Mouse (Mus musculus) limb, embryonic 14.5 days (tissue): Measurements from ENCODE around the gene Brms1. TPM values are rescaled to one million over a fixed set of nuclear protein-coding genes. Genes with fewer than 3 reads are reported as not detected.

Experiments
- ATAC-seq: fragments of 200-750 bp; cut with Nextera tagmentation; 2 replicates; pipeline ENCODE4 v1.8.0; 2017; ENCODE audit warnings: low read depth, moderate number of reproducible peaks, moderate TSS enrichment; ENCODE audit not compliant: low FRiP score
- DNase-seq: peaks from one replicate; pipeline ENCODE4 v3.0.0-alpha.2; 2015; ENCODE audit warnings: low spot score
- H3K27ac ChIP-seq: fragments of 300-500 bp; sonication (generic); replicated peaks from 2 replicates; pipeline ENCODE4 v1.5.1; 2014; ENCODE audit warnings: low read depth, mild to moderate bottlenecking, low read length, moderate library complexity, mixed read lengths
- H3K27me3 ChIP-seq: fragments of 300-500 bp; sonication (generic); 2 replicates; pipeline ENCODE4 v1.6.1; 2014; ENCODE audit warnings: low read length, mixed read lengths; ENCODE audit not compliant: control insufficient read depth, insufficient read depth
- H3K36me3 ChIP-seq: fragments of 300-500 bp; sonication (generic); 2 replicates; pipeline ENCODE4 v1.6.1; 2014; ENCODE audit warnings: mild to moderate bottlenecking, low read length, moderate library complexity, mixed read lengths; ENCODE audit not compliant: control insufficient read depth, insufficient read depth
- H3K4me1 ChIP-seq: fragments of 300-500 bp; sonication (generic); 2 replicates; pipeline ENCODE4 v1.6.1; 2014; ENCODE audit warnings: antibody characterized with exemption, low read length, mixed read lengths; ENCODE audit not compliant: control insufficient read depth, insufficient read depth
- H3K4me2 ChIP-seq: fragments of 300-500 bp; sonication (generic); replicated peaks from 2 replicates; pipeline ENCODE4 v1.6.1; 2014; ENCODE audit warnings: low read depth, mild to moderate bottlenecking, low read length, moderate library complexity; ENCODE audit not compliant: severe bottlenecking
- H3K4me3 ChIP-seq: fragments of 300-500 bp; sonication (generic); replicated peaks from 2 replicates; pipeline ENCODE4 v1.5.1; 2014; ENCODE audit warnings: low read length
- H3K9ac ChIP-seq: fragments of 300-500 bp; sonication (generic); 2 replicates; pipeline ENCODE4 v1.6.1; 2014; ENCODE audit warnings: mild to moderate bottlenecking, low read depth, low read length, moderate library complexity; ENCODE audit not compliant: severe bottlenecking
- H3K9me3 ChIP-seq: fragments of 300-500 bp; sonication (generic); 2 replicates; pipeline ENCODE4 v1.6.1; 2016; ENCODE audit warnings: low read length; ENCODE audit not compliant: control insufficient read depth
- POLR2A ChIP-seq: fragments of 200-500 bp; IDR thresholded peaks from 2 replicates; pipeline ENCODE4 v1.8.0; 2012; ENCODE audit warnings: inconsistent platforms, mild to moderate bottlenecking, moderate library complexity, borderline replicate concordance; ENCODE audit not compliant: insufficient read depth, insufficient read length; ENCODE audit errors: extremely low read depth
- WGBS: fragments of 180-500 bp; shearing (Covaris S2); extraction: QIAGEN DNeasy Blood & Tissue Kit; methylation state at CpG from one replicate; pipeline ENCODE4 v1.1.7; 2014; 5-methylcytosine and 5-hydroxymethylcytosine counted together
- polyA plus RNA-seq, 2 experiments: library from polyadenylated mRNA; depleted of rRNA in 1 of 2; stranded (reverse) in 1 of 2; unstranded in 1 of 2; fragments of >200 nt; fragmentation: Nextera tagmentation in 1 of 2; extraction: Ambion mirVana in 1 of 2; gene quantifications; 2 replicates each; pipeline versions ENCODE4 v1.2.1 to v1.2.3; 2012 to 2014

Brms1 gene
- polyA plus RNA-seq (2012; rRNA removed): 30.2 TPM in 2 replicates
- polyA plus RNA-seq (2014; fragmentation: Nextera tagmentation; extraction: Ambion mirVana): 38.1 and 38.9 TPM in 2 replicates

DNA sequence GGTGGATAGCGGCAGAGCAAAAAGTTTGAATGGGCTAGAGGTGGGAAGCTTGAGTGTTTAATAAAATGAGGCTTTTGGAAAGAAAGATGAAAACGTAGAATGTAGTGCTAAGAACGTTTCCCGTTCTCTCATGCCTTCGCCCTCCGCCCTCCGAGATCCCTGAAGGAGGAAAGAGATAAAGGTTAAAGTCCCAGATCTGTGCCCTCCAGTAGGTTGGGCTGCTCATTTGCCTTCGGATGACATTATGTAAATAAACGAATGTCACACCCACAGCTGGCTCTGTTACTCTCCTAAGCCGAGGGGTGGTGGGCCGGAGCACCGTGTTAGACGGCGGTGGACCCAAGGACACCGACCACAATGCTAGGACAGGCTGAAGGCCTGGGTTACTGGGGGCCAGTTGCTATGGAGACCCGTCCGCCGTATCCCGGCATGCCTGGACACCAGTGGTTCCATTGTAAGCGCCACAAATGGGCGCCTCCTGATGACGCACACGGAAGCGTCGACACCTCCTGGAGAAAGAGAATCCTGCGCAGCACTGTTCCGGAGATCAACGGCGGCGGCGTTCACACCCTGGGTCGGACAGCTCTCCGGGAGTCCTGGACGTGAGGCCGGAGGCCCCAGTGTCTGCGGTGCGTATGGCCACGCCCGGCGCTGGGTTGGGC lies at the start of gene Brms1:
Brms1 (plus strand) TSS at position 493 of the 662 bp plus-strand sequence.
- Histone ChIP-seq H3K27me3 (no peaks in the 10 kb centered on the region), H3K9me3 (no peaks in the 10 kb centered on the region), H3K4me2 (peak within 1 kb of the TSS; percentile 98), H3K4me1 (peaks cover 22% of the 10 kb centered on the region), H3K9ac (peak within 1 kb of the TSS; percentile 86), H3K27ac (0 out of 2 replicates have a peak within 1 kb of the TSS, but pooled peaks have one; percentile 43), H3K4me3 (peak within 1 kb of the TSS; percentile 78), H3K36me3 (no peaks in the 10 kb centered on the region)
- TF ChIP-seq POLR2A: no peak
- ATAC-seq (peak; percentile 75), DNase-seq (peak; percentile 94)
- WGBS: 8% methylated on average over 40 of the region's 40 CpGs

DNA sequence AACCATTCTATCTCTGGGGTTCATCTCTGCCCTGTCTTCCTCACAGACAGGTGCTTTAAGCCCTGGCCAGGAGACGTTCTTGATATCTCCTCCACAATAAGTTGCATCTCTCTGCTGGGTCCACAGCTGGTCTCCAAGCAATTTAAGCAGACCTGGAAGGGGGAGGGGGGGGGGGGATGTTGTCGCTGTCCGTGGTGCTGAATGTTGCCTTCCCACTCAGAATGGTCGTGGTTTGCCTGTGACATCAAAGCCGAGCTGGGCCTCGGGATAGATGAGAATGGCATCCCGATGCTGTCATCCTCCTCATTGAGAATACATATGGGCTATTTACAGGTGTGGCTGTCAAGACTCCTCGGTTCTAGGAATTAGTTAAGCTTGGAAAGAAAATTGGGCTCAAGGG lies 48.8 kb upstream of the Brms1 start:
- H3K27me3 ChIP-seq: peaks cover 36% of the 10 kb centered on the region
- ATAC-seq: no peak
- no peak overlapping the region for H3K27ac ChIP-seq
- no peak overlapping the region for H3K4me3 ChIP-seq
- no peaks in the 10 kb centered on the region for H3K4me1 ChIP-seq
- H3K9me3 ChIP-seq: no peaks in the 10 kb centered on the region
- peak; percentile 24 for DNase-seq
- no peaks in the 10 kb centered on the region for H3K36me3 ChIP-seq
- no peak for TF ChIP-seq POLR2A
- H3K4me2 ChIP-seq: no peak overlapping the region
- no peak overlapping the region for H3K9ac ChIP-seq
- WGBS: 18% methylated on average over 8 of the region's 8 CpGs

DNA sequence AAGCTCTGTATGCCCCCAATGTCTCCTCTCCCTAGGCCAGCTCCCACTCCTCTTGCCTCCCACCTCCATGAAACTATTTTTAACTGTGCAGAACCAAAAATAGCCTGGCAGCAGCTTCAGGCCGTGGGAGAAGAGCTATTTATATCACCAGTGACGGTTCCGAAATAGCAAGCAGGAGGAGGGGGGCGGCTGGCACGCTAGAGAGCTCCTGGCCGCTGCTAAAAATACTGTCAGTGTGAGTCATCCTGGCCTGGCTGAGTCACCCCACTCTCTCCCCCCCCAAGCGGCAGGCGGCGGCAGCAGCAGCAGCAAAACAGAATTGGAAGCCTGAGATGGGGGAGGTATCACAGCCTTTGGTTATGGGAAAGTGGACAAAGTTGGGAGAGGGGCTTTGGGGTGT lies 48.2 kb upstream of the Brms1 start:
- no peak overlapping the region for H3K27ac ChIP-seq
- H3K4me3 ChIP-seq: no peak overlapping the region
- whole genome bisulfite sequencing: 6% methylated on average over 9 of the region's 9 CpGs
- peaks cover 36% of the 10 kb centered on the region for H3K27me3 ChIP-seq
- no peak overlapping the region for H3K9ac ChIP-seq
- H3K36me3 ChIP-seq: no peaks in the 10 kb centered on the region
- no peaks in the 10 kb centered on the region for H3K4me1 ChIP-seq
- ATAC-seq (no peak), DNase-seq (peak; percentile 42)
- H3K9me3 ChIP-seq: no peaks in the 10 kb centered on the region
- no peak for TF ChIP-seq POLR2A
- H3K4me2 ChIP-seq: no peak overlapping the region

DNA sequence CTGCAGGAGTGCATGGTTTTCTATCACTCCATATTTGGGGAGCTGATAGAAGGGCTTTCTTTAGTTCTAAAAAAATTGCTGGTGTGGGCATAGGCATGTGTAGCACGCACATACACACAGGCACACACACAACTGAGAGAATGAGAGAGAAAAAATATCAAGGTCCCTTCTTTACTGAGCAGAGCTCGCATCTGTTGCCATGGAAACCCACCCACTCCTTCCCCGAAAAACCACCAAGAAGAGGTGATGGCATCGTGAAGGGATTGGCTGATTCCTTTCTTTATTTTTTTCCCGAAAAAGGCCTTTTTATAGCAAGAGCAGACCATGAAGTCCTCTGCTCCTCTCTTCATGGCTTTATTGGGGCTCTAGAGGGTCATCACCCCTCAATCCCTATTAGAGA lies 47.1 kb upstream of the Brms1 start:
- H3K4me2 ChIP-seq: no peak overlapping the region
- H3K27me3 ChIP-seq: peaks cover 36% of the 10 kb centered on the region
- DNase-seq (no peak), ATAC-seq (no peak)
- no peak for TF ChIP-seq POLR2A
- H3K27ac ChIP-seq: no peak overlapping the region
- no peak overlapping the region for H3K9ac ChIP-seq
- H3K9me3 ChIP-seq: no peaks in the 10 kb centered on the region
- no peaks in the 10 kb centered on the region for H3K36me3 ChIP-seq
- no peak overlapping the region for H3K4me3 ChIP-seq
- no peaks in the 10 kb centered on the region for H3K4me1 ChIP-seq
- 63% methylated on average over 5 of the region's 5 CpGs for WGBS

GRCm38 (mm10) chr19:4999445-5000140 lies 41.6 kb upstream of the Brms1 start:
- Histone ChIP-seq H3K27me3 (no peaks in the 10 kb centered on the region), H3K4me1 (peaks cover 4% of the 10 kb centered on the region; the same call in 1 of the 2 replicates), H3K9ac (no peak overlapping the region), H3K27ac (no peak overlapping the region), H3K4me3 (no peak overlapping the region), H3K9me3 (no peaks in the 10 kb centered on the region), H3K4me2 (no peak overlapping the region), H3K36me3 (no peaks in the 10 kb centered on the region)
- WGBS: 67% methylated on average over 6 of the region's 6 CpGs
- ATAC-seq (no peak), DNase-seq (no peak)
- no peak for TF ChIP-seq POLR2A
